Mouse (Mus musculus) cerebellum, adult 2 months (tissue): ENCODE measurements around the gene Ms4a15. TPM values are rescaled to one million over a fixed set of nuclear protein-coding genes. Genes with fewer than 3 reads are reported as not detected.

Experiments used
- DNase-seq, 2 experiments: peaks; one replicate each; pipeline ENCODE4 v3.0.0; 2021
- H3K27ac ChIP-seq: fragments of 200-500 bp; 2 replicates; pipeline ENCODE4 v1.5.1; 2012; ENCODE audit warnings: low read length, control low read depth, inconsistent platforms; ENCODE audit not compliant: insufficient read depth
- H3K27me3 ChIP-seq: fragments of 200-500 bp; 2 replicates; pipeline ENCODE4 v1.6.1; 2012; ENCODE audit warnings: inconsistent platforms, mild to moderate bottlenecking, low read length, moderate library complexity; ENCODE audit not compliant: control insufficient read depth, insufficient read depth
- H3K4me1 ChIP-seq: fragments of 200-500 bp; 2 replicates; pipeline ENCODE4 v1.6.1; 2011; ENCODE audit warnings: low read length; ENCODE audit not compliant: control insufficient read depth, insufficient read depth
- H3K4me3 ChIP-seq: fragments of 200-500 bp; replicated peaks from 2 replicates; pipeline ENCODE3; 2011; ENCODE audit warnings: mild to moderate bottlenecking, low read depth, low read length, control low read depth; ENCODE audit not compliant: insufficient read depth
- CTCF ChIP-seq: fragments of 200-500 bp; IDR thresholded peaks from 2 replicates; pipeline ENCODE4 v1.5.1; 2011; ENCODE audit warnings: low read depth, mild to moderate bottlenecking, control low read depth, low read length, moderate library complexity, borderline replicate concordance; ENCODE audit not compliant: insufficient read depth
- POLR2A ChIP-seq: fragments of 200-500 bp; IDR thresholded peaks from 2 replicates; pipeline ENCODE4 v1.6.1; 2011; ENCODE audit warnings: low read length, control low read depth, borderline replicate concordance; ENCODE audit not compliant: insufficient read depth
- WGBS: fragments of 180-500 bp; shearing (Covaris S2); methylation state at CpG from one replicate; pipeline ENCODE4 v1.1.7; 2018; 5-methylcytosine and 5-hydroxymethylcytosine counted together
- polyA plus RNA-seq: library from polyadenylated mRNA; depleted of rRNA; stranded (reverse); fragments of >200 nt; gene quantifications from 2 replicates; pipeline ENCODE4 v1.2.3, GENCODE M21; 2012

Ms4a15 gene
- polyA plus RNA-seq, 1 experiment, result 0.05 TPM

- DNase-seq, result no peak
- Histone ChIP-seq H3K4me3 (no peak overlapping the region), H3K4me1 (no peaks in the 10 kb centered on the region), H3K27ac (no peak overlapping the region), H3K27me3 (no peaks in the 10 kb centered on the region; the same call in 1 of the 2 replicates)
- 81% methylated on average over 2 of the region's 2 CpGs for WGBS
- no peak for TF ChIP-seq CTCF
- no peak for TF ChIP-seq POLR2A
Measured at GRCm38 (mm10) chr19:10975187-10975586, 17.9 kb downstream of the Ms4a15 start.

GRCm38 (mm10) chr19:10974238-10974865, 18.7 kb downstream of the Ms4a15 start, which contains the start of gene Ms4a10:
Gene Ms4a10 (minus strand): TSS chr19:10974670.
- DNase-seq, result no peak
- no peak within 1 kb of the TSS for H3K4me3 ChIP-seq
- H3K27me3 ChIP-seq, result no peaks in the 10 kb centered on the region; the same call in 1 of the 2 replicates
- H3K4me1 ChIP-seq, result no peaks in the 10 kb centered on the region
- H3K27ac ChIP-seq, result no peak within 1 kb of the TSS
- 60% methylated on average over 4 of the region's 4 CpGs for WGBS
- TF ChIP-seq CTCF (no peak), POLR2A (no peak)

- TF ChIP-seq CTCF, result no peak
- no peak for TF ChIP-seq POLR2A
- no peak overlapping the region for H3K4me3 ChIP-seq
- H3K27ac ChIP-seq, result no peak overlapping the region
- no peaks in the 10 kb centered on the region; the same call in 1 of the 2 replicates for H3K27me3 ChIP-seq
- no peak for DNase-seq
- H3K4me1 ChIP-seq, result no peaks in the 10 kb centered on the region
- 78% methylated on average over 2 of the region's 2 CpGs for WGBS
Measured at GRCm38 (mm10) chr19:10973187-10973586, 19.9 kb downstream of the Ms4a15 start.

GRCm38 (mm10) chr19:10972660-10973059, 20.4 kb downstream of the Ms4a15 start:
- no peak for DNase-seq
- TF ChIP-seq CTCF (no peak), POLR2A (no peak)
- Histone ChIP-seq H3K27ac (no peak overlapping the region), H3K4me1 (no peaks in the 10 kb centered on the region), H3K27me3 (no peaks in the 10 kb centered on the region; the same call in 1 of the 2 replicates), H3K4me3 (no peak overlapping the region)
- 27% methylated on average over 3 of the region's 3 CpGs for WGBS

- no peaks in the 10 kb centered on the region for H3K4me1 ChIP-seq
- H3K4me3 ChIP-seq, result no peak overlapping the region
- TF ChIP-seq CTCF, result no peak
- TF ChIP-seq POLR2A, result no peak
- DNase-seq, result no peak
- H3K27ac ChIP-seq, result no peak overlapping the region
- WGBS, result 80% methylated on average over 3 of the region's 3 CpGs
- H3K27me3 ChIP-seq, result no peaks in the 10 kb centered on the region
Measured at GRCm38 (mm10) chr19:10970457-10970856, 22.6 kb downstream of the Ms4a15 start.

GRCm38 (mm10) chr19:10968578-10968977, 24.5 kb downstream of the Ms4a15 start:
- Histone ChIP-seq H3K27ac (no peak overlapping the region), H3K4me1 (no peaks in the 10 kb centered on the region), H3K4me3 (no peak overlapping the region), H3K27me3 (no peaks in the 10 kb centered on the region)
- TF ChIP-seq CTCF (no peak), POLR2A (no peak)
- 74% methylated on average over 7 of the region's 7 CpGs for WGBS
- DNase-seq, result no peak

GRCm38 (mm10) chr19:10965721-10966120, 27.3 kb downstream of the Ms4a15 start:
- TF ChIP-seq POLR2A (no peak), CTCF (no peak)
- 80% methylated on average over 7 of the region's 7 CpGs for WGBS
- no peak for DNase-seq
- Histone ChIP-seq H3K27me3 (no peaks in the 10 kb centered on the region), H3K27ac (no peak overlapping the region), H3K4me1 (no peaks in the 10 kb centered on the region), H3K4me3 (no peak overlapping the region)

- Histone ChIP-seq H3K4me3 (no peak overlapping the region), H3K4me1 (peaks cover 3% of the 10 kb centered on the region; the same call in 1 of the 2 replicates), H3K27ac (no peak overlapping the region), H3K27me3 (no peaks in the 10 kb centered on the region)
- 32% methylated on average over 12 of the region's 12 CpGs for WGBS
- TF ChIP-seq POLR2A (no peak), CTCF (no peak)
- no peak for DNase-seq
Measured at GRCm38 (mm10) chr19:10959978-10960346, 33.1 kb downstream of the Ms4a15 start.
